Mouse (Mus musculus) mouse embryonic stem cell (cell line): ENCODE results near the gene Kirrel3.

Experiments used
- in situ Hi-C, 2 experiments: fragments of 300-500 bp; cut with MboI; formaldehyde crosslinking; loops; 1 replicate in 1 of 2; 3 replicates in 1 of 2; pipeline ENCODE4 v1.14.3; 2019 to 2020; ENCODE audit warnings: low sequenced_read_pairs in 2 of 2, low pct_unique_long_range_greater_than_20kb in 1 of 2, mixed read lengths in 1 of 2; ENCODE audit not compliant: unreplicated experiment in 1 of 2

Kirrel3 gene

DNA sequence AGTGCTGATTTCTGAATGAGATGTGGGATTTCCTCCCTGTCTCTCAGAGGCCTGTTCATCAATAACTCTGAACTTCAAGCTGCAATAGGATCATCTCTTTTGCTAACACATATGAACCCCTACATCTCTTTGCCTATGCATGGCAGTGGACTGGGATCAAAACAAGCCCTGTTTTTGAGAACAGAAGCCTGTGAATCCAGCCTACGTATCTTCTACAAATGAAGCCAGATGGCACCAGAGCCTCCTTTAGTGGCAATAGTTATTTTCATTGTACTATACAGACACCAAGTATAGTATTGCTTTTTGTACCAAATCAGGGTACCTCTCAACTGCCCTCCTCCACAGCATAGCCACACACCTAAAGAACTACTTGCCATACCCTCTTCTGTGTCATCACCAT, 94.4 kb downstream of the Kirrel3 start:
- in situ Hi-C loops: no loop called here

DNA sequence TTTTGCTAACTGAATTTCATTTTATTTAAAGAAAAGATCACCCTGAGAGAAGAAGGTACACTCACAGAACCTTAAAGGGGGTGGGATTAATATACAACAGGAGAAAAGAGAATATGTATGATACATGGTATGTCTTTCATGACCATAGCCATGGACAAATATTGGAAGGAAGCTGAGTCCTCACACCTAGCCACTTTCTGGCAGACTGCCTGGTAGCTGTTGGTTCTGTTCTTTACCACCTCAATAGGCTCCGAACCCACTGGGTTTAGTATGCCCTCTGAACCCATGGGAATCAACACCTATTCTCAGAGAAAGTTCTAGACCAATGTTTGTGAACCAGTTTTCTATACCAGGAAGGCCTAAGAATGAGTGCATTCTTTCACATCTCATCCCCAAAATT, 96.8 kb downstream of the Kirrel3 start:
- in situ Hi-C loops: no loop called here

DNA sequence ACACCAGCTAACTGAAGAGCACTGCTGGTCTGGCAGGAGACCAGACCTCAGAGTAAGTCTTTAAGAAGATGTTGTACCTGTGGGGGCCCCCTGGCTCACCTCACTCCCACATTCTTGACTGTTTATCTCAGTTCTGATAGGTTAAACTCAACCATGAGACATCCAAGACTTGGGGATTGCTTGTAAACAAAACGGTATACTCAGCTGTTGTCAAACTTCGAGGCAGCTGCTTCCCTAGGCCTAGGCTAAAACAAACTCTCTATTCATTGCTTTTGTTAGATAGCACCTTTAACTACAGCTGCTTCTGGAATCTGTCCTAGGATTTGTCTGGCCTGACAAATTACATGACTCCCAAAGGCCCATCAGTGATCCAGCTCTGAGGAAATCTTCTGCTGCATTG, 99.8 kb downstream of the Kirrel3 start:
- in situ Hi-C loops: no loop called here

DNA sequence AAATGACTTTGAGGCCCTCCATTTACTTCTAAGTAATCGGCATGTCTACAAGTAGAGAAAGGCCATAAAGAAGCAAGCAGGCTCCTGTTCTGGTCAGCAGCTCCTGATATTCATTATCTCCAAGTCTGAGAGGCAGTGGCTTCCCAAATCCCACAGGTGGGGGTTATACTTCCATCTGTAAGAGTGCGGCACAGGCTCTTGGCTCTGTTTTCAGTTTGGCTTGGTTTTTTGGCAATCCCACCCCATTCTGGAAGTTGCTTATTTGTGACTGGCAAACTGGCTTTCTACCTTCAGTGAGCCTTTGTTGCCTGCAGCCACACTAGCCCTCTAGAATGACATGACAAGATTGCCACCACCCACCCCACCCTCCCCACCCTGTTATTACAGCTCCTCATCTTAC, 100.4 kb downstream of the Kirrel3 start:
- in situ Hi-C loops: no loop called here

DNA sequence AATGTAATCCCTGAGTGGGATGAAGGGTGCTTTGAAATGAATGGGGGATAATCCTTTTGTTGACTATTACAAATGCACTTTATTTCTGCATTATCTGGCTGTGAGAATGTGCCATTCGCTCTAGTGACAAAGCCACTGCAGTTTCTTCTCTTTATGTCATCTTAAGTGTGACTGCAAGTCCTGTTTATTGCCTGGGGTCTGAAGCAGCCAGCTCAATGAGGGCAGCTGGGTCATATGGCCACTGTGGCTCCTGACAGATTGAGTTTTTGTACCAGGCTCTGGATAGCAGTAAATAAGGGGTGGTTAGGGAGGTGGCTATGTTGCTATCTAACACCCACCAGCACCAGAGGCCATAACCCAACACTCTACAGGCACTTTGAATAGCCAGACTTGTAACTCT, 104.1 kb downstream of the Kirrel3 start:
- in situ Hi-C loops: no loop called here

DNA sequence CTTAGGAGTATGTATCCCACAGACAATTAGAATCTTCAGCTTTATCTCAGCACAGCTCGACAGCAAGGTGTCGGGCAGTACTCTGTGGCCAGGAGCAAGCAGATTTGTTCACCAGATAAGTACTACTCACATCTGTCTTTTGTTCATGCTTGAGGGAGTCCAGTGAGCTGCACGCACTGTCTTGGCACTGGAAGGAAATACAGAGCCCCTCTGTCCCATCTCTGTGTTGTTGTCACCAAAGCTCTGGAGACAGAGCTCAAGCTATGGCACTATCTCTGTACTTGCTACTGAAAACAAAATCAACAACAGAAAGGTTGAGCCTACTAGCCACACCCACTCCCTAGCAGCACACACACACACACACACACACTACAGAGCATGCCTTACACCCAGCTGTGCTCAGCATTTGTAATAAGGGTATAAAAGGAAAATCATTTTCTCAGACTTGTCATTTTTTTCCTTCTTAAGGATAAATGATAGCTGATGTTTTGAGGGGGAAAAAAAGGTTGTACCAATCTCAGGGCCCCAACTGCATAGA, 106.4 kb downstream of the Kirrel3 start:
- in situ Hi-C loops: no loop called here

DNA sequence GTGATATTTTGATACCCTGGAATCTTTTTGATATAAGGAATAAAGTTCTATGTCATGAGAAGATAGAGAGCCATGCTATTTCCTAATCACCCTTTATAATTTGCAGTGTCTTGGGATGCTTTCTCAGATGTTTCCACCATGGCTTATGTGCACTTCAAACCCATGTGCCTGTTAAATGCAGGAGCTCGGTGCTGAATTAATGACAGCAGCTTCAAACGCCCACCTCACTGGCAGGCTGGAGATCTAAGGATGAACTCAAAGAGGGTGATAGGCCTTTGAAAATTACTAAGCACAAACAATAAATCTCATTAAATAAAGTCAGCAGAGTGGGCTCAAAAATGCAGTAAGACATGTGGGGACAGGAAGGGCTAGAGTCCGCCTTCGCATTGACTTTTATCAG, 108.2 kb downstream of the Kirrel3 start:
- in situ Hi-C loops: no loop called here

DNA sequence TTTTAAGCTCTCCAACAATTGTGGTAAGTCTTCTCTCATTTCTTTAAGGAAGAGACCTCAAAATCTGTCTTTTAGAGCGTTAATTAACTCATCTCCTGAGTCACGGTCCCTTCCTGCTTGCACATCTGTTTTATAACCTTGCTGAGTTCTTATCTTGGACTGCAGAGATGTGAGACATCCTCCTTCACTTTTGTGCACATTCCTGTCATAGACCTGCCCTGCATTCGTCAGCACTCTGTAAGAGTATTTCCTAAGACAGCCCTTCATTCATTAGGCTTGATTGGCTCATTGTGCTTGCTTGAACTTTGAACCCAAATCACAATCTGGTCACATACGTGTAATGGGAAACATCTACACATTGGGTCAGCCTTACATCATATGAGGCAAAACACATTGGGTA, 114.6 kb downstream of the Kirrel3 start:
- in situ Hi-C loops: no loop called here

DNA sequence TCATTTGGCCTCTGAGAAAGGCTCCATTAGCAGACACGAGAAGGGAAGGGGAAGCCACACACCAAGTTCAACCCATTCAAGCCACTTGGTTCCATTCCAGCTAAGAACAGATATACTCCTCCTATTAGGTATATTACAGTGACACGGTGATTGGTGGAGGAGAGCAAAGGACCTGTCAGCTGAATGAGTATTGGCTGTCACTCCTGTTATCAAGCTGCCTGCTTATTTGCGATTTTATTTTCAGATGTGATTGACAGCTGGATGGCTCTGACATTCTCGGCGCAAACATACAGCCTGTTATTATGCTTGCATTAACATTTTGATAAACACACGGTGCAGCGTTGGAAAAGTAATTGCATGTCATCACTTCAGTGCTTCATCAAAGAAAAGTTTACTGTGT, 118.1 kb downstream of the Kirrel3 start:
- in situ Hi-C loops: no loop called here

DNA sequence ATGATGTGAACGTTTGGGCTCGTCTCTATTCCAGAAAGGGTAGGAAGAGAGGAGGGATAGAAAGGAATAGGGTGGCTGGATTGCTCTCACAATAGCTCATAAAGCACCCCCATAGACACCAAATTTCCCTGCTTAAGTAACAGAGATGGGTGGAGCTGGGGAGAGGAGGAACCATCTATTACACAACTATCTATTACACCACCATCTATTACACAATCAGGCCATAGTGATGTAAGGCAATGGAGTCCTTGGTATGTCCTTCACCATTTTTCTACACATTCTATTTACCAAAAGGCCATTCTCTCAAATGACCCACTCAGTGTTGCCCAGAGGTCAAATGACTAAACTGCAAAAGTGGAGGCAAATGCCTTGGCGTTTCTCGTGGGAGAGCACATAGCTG, 119.2 kb downstream of the Kirrel3 start:
- in situ Hi-C loops: no loop called here

DNA sequence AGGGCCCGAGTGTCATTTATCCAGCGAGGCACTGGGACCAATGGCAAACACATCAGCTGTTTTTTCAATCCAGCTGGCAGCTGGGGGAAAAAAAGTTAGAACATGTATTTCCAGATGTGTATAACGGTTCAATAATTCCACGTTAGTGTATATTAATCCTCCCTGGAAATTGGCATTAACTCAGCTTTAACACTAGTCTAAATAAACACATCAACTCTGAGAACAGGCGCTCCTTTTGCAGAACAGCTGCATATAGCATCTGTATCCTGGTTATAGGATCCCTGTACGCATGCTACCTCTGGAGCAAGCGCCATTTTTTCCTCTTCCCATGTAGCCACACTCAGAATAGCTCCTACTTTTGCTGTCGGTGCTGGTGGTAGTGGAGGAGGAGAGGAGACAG, 119.8 kb downstream of the Kirrel3 start:
- in situ Hi-C loops: no loop called here

DNA sequence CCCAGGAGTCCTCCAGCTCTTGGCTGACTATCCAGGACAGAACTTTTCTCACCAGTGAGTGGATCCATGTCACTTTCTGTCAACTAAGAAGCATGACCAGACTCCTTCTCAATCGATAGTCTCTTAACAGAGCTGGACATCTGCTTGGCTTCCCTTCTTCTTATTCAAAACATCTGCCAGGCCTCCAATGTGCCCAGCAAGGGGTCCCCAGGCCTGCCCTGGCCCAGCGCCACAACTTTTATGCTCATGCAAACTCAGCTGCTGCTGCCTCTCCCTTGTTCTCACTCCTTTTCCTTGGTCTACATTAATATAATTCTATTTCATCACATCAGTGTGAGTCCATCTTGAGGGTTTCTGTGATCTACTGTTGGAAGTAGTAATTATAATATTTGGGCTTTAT, 122.3 kb downstream of the Kirrel3 start:
- in situ Hi-C loops: no loop called here

DNA sequence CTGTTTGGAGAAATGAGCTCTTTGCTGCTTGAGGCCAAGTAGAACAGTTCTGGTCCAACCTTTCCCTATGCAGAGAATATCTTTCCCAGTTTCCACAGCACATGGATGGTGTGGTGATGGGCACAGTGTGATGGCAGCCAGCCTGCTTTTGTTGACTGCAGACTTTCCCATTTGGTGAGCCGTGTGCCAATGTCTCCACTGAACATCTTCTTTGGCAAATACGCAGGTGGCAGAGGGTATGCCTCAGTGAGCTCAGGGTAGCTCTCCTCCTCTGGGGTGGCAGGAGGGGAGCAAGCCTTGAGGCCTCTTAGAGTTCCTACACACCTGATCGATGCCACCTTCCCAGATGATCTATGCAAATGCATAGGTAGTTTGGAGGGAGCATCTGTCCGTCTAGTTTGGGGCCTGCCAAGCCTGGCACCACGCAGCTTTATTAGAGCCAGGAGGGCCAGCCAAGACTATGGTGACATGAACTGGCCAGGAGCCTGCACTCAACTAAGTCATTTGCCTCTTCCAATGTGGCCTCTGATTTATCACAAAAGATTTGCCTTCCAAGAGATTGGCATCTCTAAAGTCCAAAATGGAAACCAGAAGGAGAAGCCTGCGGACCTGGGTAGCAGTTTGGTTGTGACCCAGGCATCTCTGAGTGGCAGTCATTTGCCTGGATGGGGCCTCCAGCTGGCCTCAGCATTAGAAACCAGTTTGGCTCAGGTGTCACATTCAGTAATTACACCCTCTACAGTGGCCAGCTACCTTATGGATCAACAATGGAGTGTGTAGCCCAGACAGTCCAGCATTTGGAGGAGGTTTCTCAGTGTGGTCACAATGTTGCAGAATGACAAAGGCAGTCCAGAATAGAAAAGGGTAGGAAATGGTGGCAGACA, 127.4 kb downstream of the Kirrel3 start:
- in situ Hi-C loops: no loop called here

DNA sequence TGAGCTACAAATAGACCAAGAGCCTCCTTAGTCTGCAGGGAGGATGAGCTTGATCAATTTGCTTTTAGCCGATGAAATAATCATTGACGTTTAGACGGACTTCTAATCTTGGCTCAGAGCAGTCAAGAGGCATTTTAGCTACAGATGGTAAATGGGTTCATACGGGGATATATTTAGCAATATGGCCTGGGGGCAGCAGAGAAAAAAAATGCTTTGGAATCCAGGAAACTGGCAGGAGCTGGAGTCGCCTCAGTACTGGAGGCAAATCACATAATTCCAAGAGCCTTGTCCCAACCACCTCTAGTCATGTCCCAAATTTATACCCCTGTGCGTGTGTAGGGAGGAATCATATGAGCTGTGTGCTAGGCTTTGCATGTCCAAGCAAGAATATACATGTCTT, 132.4 kb downstream of the Kirrel3 start:
- in situ Hi-C loops: no loop called here

DNA sequence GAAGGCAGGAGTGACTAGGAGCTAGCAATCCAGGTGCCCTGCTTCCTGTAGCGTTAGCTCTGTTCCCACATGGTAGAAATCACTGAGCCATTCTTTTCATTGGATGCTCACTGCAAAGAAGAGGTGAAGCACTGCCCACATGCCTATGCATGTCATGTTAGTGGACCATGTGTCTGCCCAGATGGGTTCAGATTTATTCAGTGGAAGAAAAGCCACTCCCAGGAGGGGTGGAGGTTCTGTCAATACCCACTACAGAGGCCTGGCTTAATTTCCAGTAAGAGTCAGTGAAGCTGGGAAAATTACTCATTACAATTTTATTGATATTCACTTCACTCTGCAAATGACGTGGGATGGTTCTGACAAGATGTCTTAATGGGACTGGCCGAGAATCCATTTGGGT, 134.2 kb downstream of the Kirrel3 start:
- in situ Hi-C loops: no loop called here

DNA sequence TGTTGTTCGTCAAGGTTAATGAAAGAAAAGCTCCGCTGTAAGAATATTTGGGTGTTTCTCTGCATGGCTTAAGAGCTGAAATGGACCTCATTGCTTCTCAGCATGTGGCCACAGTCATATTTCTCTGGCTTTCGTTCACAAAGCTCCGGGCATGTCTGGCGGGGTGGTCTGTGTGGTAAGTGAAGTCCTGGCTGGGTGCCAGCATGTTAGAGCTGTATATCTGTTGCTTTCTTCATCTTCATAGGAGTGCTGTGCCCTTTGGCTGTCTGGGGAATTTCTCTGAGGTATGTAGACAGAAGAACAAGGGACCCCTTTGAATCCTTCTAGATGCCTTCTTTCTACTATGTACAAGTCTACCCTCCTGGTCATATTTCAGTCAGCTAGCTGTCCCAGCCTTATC, 137.8 kb downstream of the Kirrel3 start:
- in situ Hi-C loops: no loop called here

DNA sequence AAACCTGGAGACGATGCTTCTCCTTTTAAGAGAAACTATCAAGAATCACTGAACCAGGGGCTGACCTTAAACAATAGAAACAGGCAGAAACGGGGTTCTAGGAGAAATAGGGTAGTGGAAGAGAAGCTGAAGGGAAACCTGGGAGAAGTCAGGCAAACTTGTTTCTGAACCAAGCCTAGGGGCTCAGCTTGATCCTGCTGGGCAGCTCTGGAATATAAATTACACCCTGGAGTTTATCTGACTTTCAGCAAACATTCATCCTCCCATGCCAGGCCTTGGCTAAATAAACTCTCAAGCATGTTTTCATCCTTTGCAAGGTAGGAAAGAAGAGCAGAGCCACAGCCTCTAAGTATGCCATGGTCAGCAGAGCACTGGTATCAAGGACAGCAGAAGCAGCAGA, 138.3 kb downstream of the Kirrel3 start:
- in situ Hi-C loops: no loop called here

DNA sequence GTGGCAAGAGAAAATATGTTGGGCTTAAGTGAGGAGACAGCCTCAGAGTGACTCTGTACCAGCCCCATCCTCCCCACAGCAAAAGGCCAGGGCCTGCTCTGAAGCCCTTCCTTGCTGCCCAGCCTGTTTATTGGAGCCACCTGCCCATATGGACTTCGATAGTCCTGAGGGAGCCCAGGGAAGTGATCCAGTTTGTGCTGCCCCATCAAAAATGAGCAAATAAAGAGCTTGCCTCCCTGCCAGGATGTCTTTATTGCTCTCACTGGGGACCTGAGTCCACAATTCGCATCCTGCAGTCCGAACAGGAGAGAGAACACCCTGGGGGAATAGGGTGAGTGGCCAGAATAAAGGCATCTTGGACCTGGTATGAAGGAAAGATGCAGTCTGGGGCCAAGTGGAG, 143.1 kb downstream of the Kirrel3 start:
- in situ Hi-C loops: no loop called here

DNA sequence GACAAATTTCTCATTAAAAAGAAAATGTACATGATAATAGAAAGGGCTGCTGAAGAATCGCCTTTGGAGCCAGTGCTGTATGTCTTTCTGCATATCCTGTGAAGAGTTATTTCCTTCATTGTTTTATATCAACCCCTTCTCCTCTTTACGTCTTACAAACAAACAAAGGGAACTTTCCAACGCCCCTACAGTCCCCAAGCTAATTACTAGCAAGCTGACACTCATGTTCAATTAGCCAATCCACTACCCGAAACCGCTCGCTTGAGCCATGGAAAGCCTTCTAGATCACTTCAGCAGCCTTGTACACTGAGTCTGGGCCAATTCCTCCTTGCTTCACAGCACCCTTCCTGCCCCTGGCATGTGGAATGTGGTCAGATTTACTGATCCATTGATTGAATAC, 150.0 kb downstream of the Kirrel3 start:
- in situ Hi-C loops: no loop called here

DNA sequence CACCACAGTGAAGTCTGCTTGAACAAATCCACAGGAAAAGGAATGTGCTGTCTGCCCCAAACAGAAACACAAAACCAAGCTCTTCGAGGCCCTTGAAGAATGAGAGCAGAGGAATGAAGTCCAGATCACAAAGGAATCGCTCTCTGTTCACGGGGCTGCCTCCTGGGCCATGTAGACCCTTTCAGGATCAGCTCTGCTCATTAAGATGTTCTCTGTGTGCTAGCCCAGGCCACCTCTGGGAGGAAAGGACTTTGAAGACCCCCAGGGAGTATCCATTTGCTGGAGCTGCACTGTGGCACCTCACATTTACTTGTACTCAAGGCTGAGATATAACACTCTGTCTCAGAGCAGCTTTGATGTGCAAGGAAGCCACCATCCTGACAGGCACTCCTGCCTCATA, 158.2 kb downstream of the Kirrel3 start:
- in situ Hi-C loops: no loop called here
